ENCODE assay signal across 7 mouse cellular contexts in genomic region chr11:53706934-53707717, GRCm38 (mm10). TPM values are rescaled to one million over a fixed set of nuclear protein-coding genes. Genes with fewer than 3 reads are reported as not detected.
A peak's percentile ranks its signal among the peaks of the same experiment; 100 is the strongest.
DNase-seq lines count a peak whose midpoint lies in the region; ATAC-seq lines count a peak whose summit lies in the region.

Gene Rad50 (minus strand): TSS chr11:53707319.

- no peaks in the 10 kb centered on the region; the same call in 1 of the 2 replicates for H3K4me1 ChIP-seq in intestine, embryonic 15.5 days (replicated peaks)
- peaks cover 20% of the 10 kb centered on the region for H3K4me1 ChIP-seq in midbrain, embryonic 10.5 days

- H3K27ac ChIP-seq in intestine, embryonic 15.5 days: peak within 1 kb of the TSS; percentile 92
- H3K27ac ChIP-seq in midbrain, embryonic 10.5 days (replicated peaks): peak within 1 kb of the TSS; percentile 92

- H3K27me3 ChIP-seq in intestine, embryonic 15.5 days (replicated peaks): no peaks in the 10 kb centered on the region
- H3K27me3 ChIP-seq in midbrain, embryonic 10.5 days (ENCODE audit: low read depth, poor library complexity, severe bottlenecking): no peaks in the 10 kb centered on the region

- 3% methylated on average over 55 of the region's 55 CpGs for WGBS in intestine, embryonic 15.5 days
- WGBS in midbrain, embryonic 10.5 days: 6% methylated on average over 55 of the region's 55 CpGs

- peak within 1 kb of the TSS; percentile 58 for H3K4me3 ChIP-seq in intestine, embryonic 15.5 days (replicated peaks)
- H3K4me3 ChIP-seq in midbrain, embryonic 10.5 days: peak within 1 kb of the TSS; percentile 69

- H3K36me3 ChIP-seq in intestine, embryonic 15.5 days: peaks cover 5% of the 10 kb centered on the region; the same call in 1 of the 2 replicates
- peaks cover 8% of the 10 kb centered on the region for H3K36me3 ChIP-seq in midbrain, embryonic 10.5 days

- intact Hi-C loops in gastrocnemius, postnatal 36 days (cut with DNase I): no loop called here
- intact Hi-C loops in left cerebral cortex, postnatal 25 days (cut with DNase I): no loop called here

- H3K4me2 ChIP-seq in intestine, embryonic 15.5 days (replicated peaks): peak within 1 kb of the TSS; percentile 81

- peak; percentile 99 for ATAC-seq in intestine, embryonic 15.5 days

- DNase-seq in adrenal gland, adult 2 months: peak; percentile 96
- peak; percentile 85 for DNase-seq in embryo, embryonic 11.5 days (ENCODE audit: low read depth, low spot score)
- DNase-seq in gastrocnemius, postnatal 36 days: peak; percentile 84 to 86
- peak; percentile 91 to 94 for DNase-seq in left cerebral cortex, postnatal 25 days (ENCODE audit: low spot score in 2 of 2)
- peak; percentile 90 for DNase-seq in midbrain, embryonic 10.5 days (ENCODE audit: low spot score)
- DNase-seq in right cerebral cortex, postnatal 4 days: peak; percentile 85

- H3K9ac ChIP-seq in intestine, embryonic 15.5 days: peak within 1 kb of the TSS; percentile 83

- H3K9me3 ChIP-seq in intestine, embryonic 15.5 days: no peaks in the 10 kb centered on the region
- H3K9me3 ChIP-seq in midbrain, embryonic 10.5 days (replicated peaks): no peaks in the 10 kb centered on the region

RNA-seq across cellular contexts. Expression of gene Rad50, which starts in this region (rescaled TPM):
- 10 to 100 TPM; 11.6 to 13.8 TPM for total RNA-seq in adrenal gland, adult 2 months (2021)
- 2.6 and 3.6 TPM in 2 replicates for polyA plus RNA-seq in adrenal gland, adult 2 months (2012; rRNA removed)
- 1 to 10 TPM; 3.5 to 4.8 TPM for total RNA-seq in gastrocnemius, postnatal 36 days (2021)
- polyA plus RNA-seq in intestine, embryonic 15.5 days (2015; fragmentation: Nextera tagmentation; extraction: Ambion mirVana): 30.9 and 35.4 TPM in 2 replicates
- 1 to 10 TPM; 9.2 to 9.6 TPM for total RNA-seq in left cerebral cortex, postnatal 25 days (2021)
- polyA plus RNA-seq in midbrain, embryonic 10.5 days (2016; fragmentation: Nextera tagmentation; extraction: Ambion mirVana): 21.2 and 22.6 TPM in 2 replicates

Comparison
In these comparisons a context has a peak if more than half of its experiments do, and no peak if none do; other contexts are left out.
1. Peak in every context shown above with its lines: DNase-seq, ATAC-seq, H3K4me3 ChIP-seq and H3K27ac ChIP-seq.